Mouse (Mus musculus): Measurements from ENCODE around the gene Mlf1. TPM values are rescaled to one million over a fixed set of nuclear protein-coding genes. Genes with fewer than 3 reads are reported as not detected.

Gene Mlf1
- 4.6 and 6.8 TPM in 2 replicates for polyA plus RNA-seq (2012; rRNA removed)

- Histone ChIP-seq H3K4me3 (replicated peaks; ENCODE audit: extremely low read depth, low read depth, low read length) (peak within 1 kb of the TSS; percentile 53), H3K4me1 (ENCODE audit: control insufficient read depth, insufficient read depth, low read length) (no peaks in the 10 kb centered on the region)
- DNase-seq = peak; percentile 76
- TF ChIP-seq POLR2A (IDR thresholded peaks at IDR 0.05; ENCODE audit: borderline replicate concordance, extremely low read depth, low read depth, low read length) (no peak), CTCF (IDR thresholded peaks at IDR 0.05; ENCODE audit: insufficient read depth, low read length) (no peak)
- whole genome bisulfite sequencing = under 1% methylated on average over 35 of the region's 35 CpGs
These were observed at the start of gene Mlf1 for GRCm38 (mm10) chr3:67373872-67374271. Gene Mlf1, plus strand, starts transcription at chr3:67374097.

- Histone ChIP-seq H3K4me3 (replicated peaks; ENCODE audit: extremely low read depth, low read depth, low read length) (no peak overlapping the region), H3K4me1 (ENCODE audit: control insufficient read depth, insufficient read depth, low read length) (no peaks in the 10 kb centered on the region)
- no peak for DNase-seq
- 50% methylated on average over 3 of the region's 3 CpGs for WGBS
- TF ChIP-seq POLR2A (IDR thresholded peaks at IDR 0.05; ENCODE audit: borderline replicate concordance, extremely low read depth, low read depth, low read length) (no peak), CTCF (IDR thresholded peaks at IDR 0.05; ENCODE audit: insufficient read depth, low read length) (no peak)
These were observed 34.3 kb upstream of the Mlf1 start for GRCm38 (mm10) chr3:67339558-67339957.

GRCm38 (mm10) chr3:67340921-67341320 lies 33.0 kb upstream of the Mlf1 start:
- TF ChIP-seq POLR2A (IDR thresholded peaks at IDR 0.05; ENCODE audit: borderline replicate concordance, extremely low read depth, low read depth, low read length) (no peak), CTCF (IDR thresholded peaks at IDR 0.05; ENCODE audit: insufficient read depth, low read length) (no peak)
- WGBS = 74% methylated on average over 7 of the region's 7 CpGs
- DNase-seq = no peak
- Histone ChIP-seq H3K4me3 (replicated peaks; ENCODE audit: extremely low read depth, low read depth, low read length) (no peak overlapping the region), H3K4me1 (ENCODE audit: control insufficient read depth, insufficient read depth, low read length) (no peaks in the 10 kb centered on the region)

GRCm38 (mm10) chr3:67343004-67343662 lies 30.8 kb upstream of the Mlf1 start:
- 60% methylated on average over 5 of the region's 5 CpGs for WGBS
- H3K4me3 ChIP-seq (replicated peaks; ENCODE audit: extremely low read depth, low read depth, low read length) = no peak overlapping the region
- no peak for TF ChIP-seq POLR2A (IDR thresholded peaks at IDR 0.05; ENCODE audit: borderline replicate concordance, extremely low read depth, low read depth, low read length)
- no peak for TF ChIP-seq CTCF (IDR thresholded peaks at IDR 0.05; ENCODE audit: insufficient read depth, low read length)
- DNase-seq = no peak
- no peaks in the 10 kb centered on the region for H3K4me1 ChIP-seq (ENCODE audit: control insufficient read depth, insufficient read depth, low read length)

- WGBS = 12% methylated on average over 2 of the region's 2 CpGs
- H3K4me1 ChIP-seq (ENCODE audit: control insufficient read depth, insufficient read depth, low read length) = no peaks in the 10 kb centered on the region
- H3K4me3 ChIP-seq (replicated peaks; ENCODE audit: extremely low read depth, low read depth, low read length) = no peak overlapping the region
- DNase-seq = peak; percentile 30
- TF ChIP-seq CTCF (IDR thresholded peaks at IDR 0.05; ENCODE audit: insufficient read depth, low read length) (peak; percentile 36; the same call in 1 of the 2 replicates), POLR2A (IDR thresholded peaks at IDR 0.05; ENCODE audit: borderline replicate concordance, extremely low read depth, low read depth, low read length) (no peak)
These were observed 29.3 kb upstream of the Mlf1 start for GRCm38 (mm10) chr3:67344599-67344998.

- WGBS = 82% methylated on average over 2 of the region's 2 CpGs
- DNase-seq = no peak
- no peak for TF ChIP-seq POLR2A (IDR thresholded peaks at IDR 0.05; ENCODE audit: borderline replicate concordance, extremely low read depth, low read depth, low read length)
- no peaks in the 10 kb centered on the region for H3K4me1 ChIP-seq (ENCODE audit: control insufficient read depth, insufficient read depth, low read length)
- no peak overlapping the region for H3K4me3 ChIP-seq (replicated peaks; ENCODE audit: extremely low read depth, low read depth, low read length)
These were observed 27.2 kb upstream of the Mlf1 start for GRCm38 (mm10) chr3:67346674-67347073.

GRCm38 (mm10) chr3:67351406-67352127 lies 22.3 kb upstream of the Mlf1 start:
- DNase-seq = no peak
- no peaks in the 10 kb centered on the region for H3K4me1 ChIP-seq (ENCODE audit: control insufficient read depth, insufficient read depth, low read length)
- no peak for TF ChIP-seq CTCF (IDR thresholded peaks at IDR 0.05; ENCODE audit: insufficient read depth, low read length)
- TF ChIP-seq POLR2A (IDR thresholded peaks at IDR 0.05; ENCODE audit: borderline replicate concordance, extremely low read depth, low read depth, low read length) = no peak
- H3K4me3 ChIP-seq (replicated peaks; ENCODE audit: extremely low read depth, low read depth, low read length) = no peak overlapping the region
- WGBS = 79% methylated on average over 12 of the region's 12 CpGs

- WGBS = 16% methylated on average over 3 of the region's 5 CpGs
- Histone ChIP-seq H3K4me1 (ENCODE audit: control insufficient read depth, insufficient read depth, low read length) (no peaks in the 10 kb centered on the region), H3K4me3 (replicated peaks; ENCODE audit: extremely low read depth, low read depth, low read length) (no peak overlapping the region)
- TF ChIP-seq POLR2A (IDR thresholded peaks at IDR 0.05; ENCODE audit: borderline replicate concordance, extremely low read depth, low read depth, low read length) (no peak), CTCF (IDR thresholded peaks at IDR 0.05; ENCODE audit: insufficient read depth, low read length) (peak; percentile 56; the same call in 1 of the 2 replicates)
- no peak for DNase-seq
These were observed 21.7 kb upstream of the Mlf1 start for GRCm38 (mm10) chr3:67352128-67352762.

GRCm38 (mm10) chr3:67352763-67353149 lies 21.1 kb upstream of the Mlf1 start:
- Histone ChIP-seq H3K4me3 (replicated peaks; ENCODE audit: extremely low read depth, low read depth, low read length) (no peak overlapping the region), H3K4me1 (ENCODE audit: control insufficient read depth, insufficient read depth, low read length) (no peaks in the 10 kb centered on the region)
- no peak for DNase-seq
- 87% methylated on average over 3 of the region's 3 CpGs for WGBS
- TF ChIP-seq POLR2A (IDR thresholded peaks at IDR 0.05; ENCODE audit: borderline replicate concordance, extremely low read depth, low read depth, low read length) = no peak
- no peak for TF ChIP-seq CTCF (IDR thresholded peaks at IDR 0.05; ENCODE audit: insufficient read depth, low read length)

Data from lung, adult 2 months (tissue).